Mouse (Mus musculus): ENCODE results near the gene Npb.

DNA sequence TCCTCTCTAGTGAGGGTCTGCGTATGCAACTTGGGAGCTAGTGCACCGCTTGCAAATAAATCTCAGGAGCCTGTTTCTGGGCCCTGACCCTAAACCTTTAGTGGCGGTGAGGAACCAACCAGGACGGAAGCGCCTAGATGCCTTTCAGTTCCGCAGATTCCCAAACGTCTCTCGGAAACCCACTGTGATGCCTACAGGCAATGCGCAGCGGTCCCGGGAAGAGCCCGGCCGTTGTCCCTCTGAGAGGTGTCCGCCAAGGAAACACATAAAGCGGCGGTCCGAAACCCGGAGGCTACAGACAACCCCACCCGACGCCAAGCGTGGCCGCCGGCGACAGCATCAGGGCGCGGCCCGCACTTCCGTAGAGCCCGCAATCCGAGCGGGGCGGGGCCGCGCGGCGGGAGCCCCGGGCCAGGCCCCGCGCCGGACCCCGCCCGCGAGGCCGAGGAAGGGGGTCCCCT is 27.4 kb upstream of the Npb start:
- TF ChIP-seq CTCF (IDR thresholded peaks at IDR 0.05) (no peak), POLR2A (IDR thresholded peaks at IDR 0.05; ENCODE audit: insufficient read depth, low read depth, low read length) (no peak)

Measured in heart, adult 2 months (tissue).